Comparison of ENCODE assay signal across 27 mouse cellular contexts in the genomic region with DNA sequence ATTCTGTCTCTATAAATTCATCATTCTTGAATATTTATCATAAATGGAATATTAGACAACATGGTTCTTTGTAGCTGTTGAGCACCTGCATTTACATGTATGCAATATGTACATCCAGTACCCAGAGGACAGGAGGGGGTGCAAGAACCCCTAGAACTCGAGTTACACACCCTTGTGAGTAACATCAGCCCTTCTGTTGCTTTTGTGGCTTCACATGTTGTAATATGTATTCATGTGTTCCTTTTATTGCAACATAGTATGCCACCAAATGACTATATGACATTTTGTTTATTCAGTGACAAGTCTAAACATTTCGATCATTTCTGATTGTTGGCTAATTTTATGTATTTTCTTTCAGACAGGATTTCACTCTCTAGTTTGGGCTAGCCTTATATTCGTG. TPM values are rescaled to one million over a fixed set of nuclear protein-coding genes. Genes with fewer than 3 reads are reported as not detected.
DNase-seq lines count a peak whose midpoint lies in the region; ATAC-seq and TF ChIP-seq lines count a peak whose summit lies in the region.
"Had no signal": no experiment of that assay in that cellular context is flagged by ENCODE, and none has a peak within 500 bp of the region (broad histone marks: within the 10 kb centered on the region; RNA-seq: fewer than 3 reads in every experiment).

No protein-coding gene starts in this region.

- intact Hi-C loops in left cerebral cortex, adult 2 months (cut with DNase I), result no loop called here

- 82% methylated on average over 3 of the region's 3 CpGs for WGBS in hindbrain, embryonic 14.5 days
- 75% methylated on average over 3 of the region's 3 CpGs for WGBS in intestine, postnatal 0 days
- 78% methylated on average over 3 of the region's 3 CpGs for WGBS in midbrain, embryonic 10.5 days

- no peak overlapping the region for H3K4me2 ChIP-seq in hindbrain, embryonic 14.5 days (replicated peaks)
- no peak overlapping the region for H3K4me2 ChIP-seq in intestine, postnatal 0 days (replicated peaks; ENCODE audit: low read depth)

- H3K4me3 ChIP-seq in hindbrain, embryonic 14.5 days (replicated peaks; ENCODE audit: low read length), result no peak overlapping the region
- H3K4me3 ChIP-seq in intestine, postnatal 0 days (ENCODE audit: low read depth, low read length), result no peak overlapping the region
- no peak overlapping the region for H3K4me3 ChIP-seq in left cerebral cortex, adult 2 months
- no peak overlapping the region for H3K4me3 ChIP-seq in midbrain, embryonic 10.5 days

- no peaks in the 10 kb centered on the region for H3K4me1 ChIP-seq in hindbrain, embryonic 14.5 days (replicated peaks; ENCODE audit: control insufficient read depth, insufficient read depth, low read length)
- no peaks in the 10 kb centered on the region for H3K4me1 ChIP-seq in intestine, postnatal 0 days (replicated peaks; ENCODE audit: control insufficient read depth, insufficient read depth, low read length)
- no peaks in the 10 kb centered on the region for H3K4me1 ChIP-seq in midbrain, embryonic 10.5 days

- H3K9me3 ChIP-seq in hindbrain, embryonic 14.5 days (ENCODE audit: control insufficient read depth, low read length), result no peaks in the 10 kb centered on the region
- no peaks in the 10 kb centered on the region for H3K9me3 ChIP-seq in intestine, postnatal 0 days (ENCODE audit: control insufficient read depth)
- no peaks in the 10 kb centered on the region for H3K9me3 ChIP-seq in midbrain, embryonic 10.5 days (replicated peaks)
- H3K9me3 ChIP-seq: G1E had no signal

- H3K36me3 ChIP-seq in hindbrain, embryonic 14.5 days (replicated peaks; ENCODE audit: control insufficient read depth, insufficient read depth), result peaks cover 56% of the 10 kb centered on the region
- no peaks in the 10 kb centered on the region for H3K36me3 ChIP-seq in intestine, postnatal 0 days (ENCODE audit: control insufficient read depth, insufficient read depth)
- H3K36me3 ChIP-seq in midbrain, embryonic 10.5 days, result peaks cover 53% of the 10 kb centered on the region

- TF ChIP-seq CTCF in intestine, postnatal 0 days (IDR thresholded peaks at IDR 0.05; ENCODE audit: low read depth), result no peak
- TF ChIP-seq CTCF in left cerebral cortex, adult 2 months (IDR thresholded peaks at IDR 0.05), result no peak

- H3K27me3 ChIP-seq in hindbrain, embryonic 14.5 days (ENCODE audit: control insufficient read depth, insufficient read depth, low read length), result no peaks in the 10 kb centered on the region
- H3K27me3 ChIP-seq in intestine, postnatal 0 days (replicated peaks; ENCODE audit: control insufficient read depth, insufficient read depth, low read length), result no peaks in the 10 kb centered on the region
- H3K27me3 ChIP-seq in midbrain, embryonic 10.5 days (ENCODE audit: low read depth, poor library complexity, severe bottlenecking), result no peaks in the 10 kb centered on the region
- H3K27me3 ChIP-seq: CH12.LX had no signal

- peak; percentile 33 for DNase-seq in 416B (ENCODE audit: low read depth)
- DNase-seq in hindbrain, embryonic 14.5 days (ENCODE audit: low spot score), result no peak
- DNase-seq in left cerebral cortex, adult 2 months (ENCODE audit: extremely low spot score in 1 of 2, low spot score in 2 of 2), result no peak
- DNase-seq in midbrain, embryonic 10.5 days (ENCODE audit: low spot score), result no peak
- DNase-seq: adrenal gland, adult 2 months; adrenal gland, adult 8-10 months; adrenal gland, postnatal 10 days; adrenal gland, postnatal 14 days; adrenal gland, postnatal 25 days; adrenal gland, postnatal 36 days; B cell, adult 2 months; cerebellum, adult 11 months; cerebellum, adult 11-12 months; cerebellum, adult 18-20 months had no signal

- peak; percentile 73 for ATAC-seq in granulocyte monocyte progenitor cell, adult 5-6 weeks (replicated peaks; ENCODE audit: poor library complexity, severe bottlenecking)
- peak; percentile 57; the same call in 1 of the 2 replicates for ATAC-seq in megakaryocyte, adult 5-6 weeks (ENCODE audit: poor library complexity, severe bottlenecking)
- ATAC-seq in megakaryocyte progenitor cell, adult 5-6 weeks (replicated peaks; ENCODE audit: poor library complexity), result peak; percentile 66
- no peak for ATAC-seq in hindbrain, embryonic 14.5 days (ENCODE audit: low FRiP score)
- ATAC-seq in intestine, postnatal 0 days, result no peak
- ATAC-seq: activated CD4-positive, CD25-positive, alpha-beta regulatory T cell, adult 4 months; CD4-positive, CD25-positive, alpha-beta regulatory T cell, adult 4 months; Patski had no signal

- H3K27ac ChIP-seq in hindbrain, embryonic 14.5 days, result no peak overlapping the region
- no peak overlapping the region for H3K27ac ChIP-seq in intestine, postnatal 0 days (ENCODE audit: low read depth, low read length)
- no peak overlapping the region for H3K27ac ChIP-seq in left cerebral cortex, adult 2 months
- no peak overlapping the region for H3K27ac ChIP-seq in midbrain, embryonic 10.5 days (replicated peaks)

- H3K9ac ChIP-seq in hindbrain, embryonic 14.5 days, result no peak overlapping the region
- no peak overlapping the region for H3K9ac ChIP-seq in intestine, postnatal 0 days (ENCODE audit: low read depth, low read length)

RNA-seq across cellular contexts. Expression of a gene that starts 15.7 kb away (rescaled TPM):
- 81.2 and 92.6 TPM in 2 replicates for total RNA-seq in granulocyte monocyte progenitor cell, adult 5-6 weeks (2014; fragmentation: Nextera tagmentation)
- total RNA-seq in granulocyte monocyte progenitor cell, adult 5-6 weeks (2017), result 74.0 and 74.1 TPM in 2 replicates
- 64.3 and 75.0 TPM in 2 replicates for total RNA-seq in megakaryocyte, adult 5-6 weeks (2015)
- total RNA-seq in megakaryocyte, adult 5-6 weeks (2017), result 46.8 and 61.4 TPM in 2 replicates
- 85.0 and 92.6 TPM in 2 replicates for total RNA-seq in megakaryocyte progenitor cell, adult 5-6 weeks (2015)
- total RNA-seq in megakaryocyte progenitor cell, adult 5-6 weeks (2017), result 60.8 and 87.4 TPM in 2 replicates
- 175 and 179 TPM in 2 replicates for polyA plus RNA-seq in hindbrain, embryonic 14.5 days (2014; fragmentation: Nextera tagmentation; extraction: Ambion mirVana)
- polyA plus RNA-seq in intestine, postnatal 0 days (2015; fragmentation: Nextera tagmentation; extraction: Ambion mirVana), result 32.2 and 33.2 TPM in 2 replicates
- 10 to 100 TPM; 51.2 to 52.4 TPM for total RNA-seq in left cerebral cortex, adult 2 months (2021)
- 196 and 230 TPM in 2 replicates for polyA plus RNA-seq in midbrain, embryonic 10.5 days (2016; fragmentation: Nextera tagmentation; extraction: Ambion mirVana)

RNA-seq across cellular contexts. Expression of a gene that starts 31.9 kb away (rescaled TPM):
- total RNA-seq in granulocyte monocyte progenitor cell, adult 5-6 weeks (2014; fragmentation: Nextera tagmentation), result not detected in 2 replicates
- 0.46 TPM in 1 of 2 replicates, not detected in the other for total RNA-seq in granulocyte monocyte progenitor cell, adult 5-6 weeks (2017)
- not detected in 2 replicates for total RNA-seq in megakaryocyte, adult 5-6 weeks (2015)
- total RNA-seq in megakaryocyte, adult 5-6 weeks (2017), result not detected in 2 replicates
- not detected in 2 replicates for total RNA-seq in megakaryocyte progenitor cell, adult 5-6 weeks (2015)
- not detected in 2 replicates for total RNA-seq in megakaryocyte progenitor cell, adult 5-6 weeks (2017)
- not detected in 2 replicates for polyA plus RNA-seq in hindbrain, embryonic 14.5 days (2014; fragmentation: Nextera tagmentation; extraction: Ambion mirVana)
- polyA plus RNA-seq in intestine, postnatal 0 days (2015; fragmentation: Nextera tagmentation; extraction: Ambion mirVana), result not detected in 2 replicates
- total RNA-seq in left cerebral cortex, adult 2 months (2021), result not detected
- not detected in 2 replicates for polyA plus RNA-seq in midbrain, embryonic 10.5 days (2016; fragmentation: Nextera tagmentation; extraction: Ambion mirVana)
- total RNA-seq: adrenal gland, adult 18-20 months; adrenal gland, adult 2 months; adrenal gland, adult 8-10 months; adrenal gland, postnatal 10 days; adrenal gland, postnatal 14 days; adrenal gland, postnatal 25 days; adrenal gland, postnatal 36 days; adrenal gland, postnatal 4 days; CH12.LX; G1E; MEL had no signal
- polyA plus RNA-seq: activated CD4-positive, CD25-positive, alpha-beta regulatory T cell, adult 4 months; adrenal gland, adult 2 months; brain, embryonic 14.5 days; CD4-positive, CD25-positive, alpha-beta regulatory T cell, adult 4 months; G1E; Patski had no signal

RNA-seq across cellular contexts. Expression of a gene that starts 38.6 kb away (rescaled TPM):
- total RNA-seq in granulocyte monocyte progenitor cell, adult 5-6 weeks (2014; fragmentation: Nextera tagmentation), result 104 and 126 TPM in 2 replicates
- total RNA-seq in granulocyte monocyte progenitor cell, adult 5-6 weeks (2017), result 100 and 119 TPM in 2 replicates
- total RNA-seq in megakaryocyte, adult 5-6 weeks (2015), result 160 and 163 TPM in 2 replicates
- 113 and 130 TPM in 2 replicates for total RNA-seq in megakaryocyte, adult 5-6 weeks (2017)
- 162 and 166 TPM in 2 replicates for total RNA-seq in megakaryocyte progenitor cell, adult 5-6 weeks (2015)
- 108 and 110 TPM in 2 replicates for total RNA-seq in megakaryocyte progenitor cell, adult 5-6 weeks (2017)
- polyA plus RNA-seq in hindbrain, embryonic 14.5 days (2014; fragmentation: Nextera tagmentation; extraction: Ambion mirVana), result 8.8 and 9.2 TPM in 2 replicates
- 2.7 and 3.2 TPM in 2 replicates for polyA plus RNA-seq in intestine, postnatal 0 days (2015; fragmentation: Nextera tagmentation; extraction: Ambion mirVana)
- total RNA-seq in left cerebral cortex, adult 2 months (2021), result 10 to 100 TPM; 14.4 to 16.4 TPM
- polyA plus RNA-seq in midbrain, embryonic 10.5 days (2016; fragmentation: Nextera tagmentation; extraction: Ambion mirVana), result 3.9 and 7.3 TPM in 2 replicates

Comparison
In these comparisons a context has a peak if more than half of its experiments do, and no peak if none do; other contexts are left out.
1. ATAC-seq: peak in granulocyte monocyte progenitor cell, adult 5-6 weeks (single experiment), megakaryocyte, adult 5-6 weeks (single experiment) and megakaryocyte progenitor cell, adult 5-6 weeks (single experiment); none in hindbrain, embryonic 14.5 days (single experiment) and intestine, postnatal 0 days (single experiment).
2. RNA of a gene that starts 38.6 kb away (total RNA-seq): 108 to 166 TPM in megakaryocyte progenitor cell, adult 5-6 weeks, 113 to 163 TPM in megakaryocyte, adult 5-6 weeks and 100 to 126 TPM in granulocyte monocyte progenitor cell, adult 5-6 weeks; 14.4 to 16.4 TPM in left cerebral cortex, adult 2 months; every median in the first group is over 4 times any median in the second.